Mouse (Mus musculus) small intestine, adult 2 months (tissue): ENCODE measurements around the gene Gm11565. TPM values are rescaled to one million over a fixed set of nuclear protein-coding genes. Genes with fewer than 3 reads are reported as not detected.
"Not testable (repeated sequence)": the region's sequence is repeated elsewhere in the genome, so short reads cannot be mapped to it uniquely, and the experiment has no call there.

ENCODE experiments used
- H3K27ac ChIP-seq: fragments of 200-500 bp; 2 replicates; pipeline ENCODE4 v1.5.1; 2012; ENCODE audit warnings: low read depth, low read length, control low read depth, inconsistent platforms; ENCODE audit not compliant: insufficient read depth
- H3K27me3 ChIP-seq: fragments of 200-500 bp; 2 replicates; pipeline ENCODE4 v1.6.1; 2012; ENCODE audit warnings: mild to moderate bottlenecking, moderate library complexity, low read length, inconsistent platforms; ENCODE audit not compliant: control insufficient read depth, insufficient read depth
- H3K36me3 ChIP-seq: fragments of 200-500 bp; 2 replicates; pipeline ENCODE4 v1.6.1; 2012; ENCODE audit warnings: mild to moderate bottlenecking, low read length, control low read depth, inconsistent platforms; ENCODE audit not compliant: control insufficient read depth, insufficient read depth
- H3K4me1 ChIP-seq: fragments of 200-500 bp; 2 replicates; pipeline ENCODE4 v1.6.1; 2012; ENCODE audit warnings: low read length, inconsistent platforms, mixed read lengths; ENCODE audit not compliant: control insufficient read depth, insufficient read depth, insufficient read length
- H3K4me3 ChIP-seq: fragments of 200-500 bp; 2 replicates; pipeline ENCODE4 v1.5.1; 2012; ENCODE audit warnings: low read depth, mild to moderate bottlenecking, control low read depth, inconsistent platforms, low read length, moderate library complexity
- CTCF ChIP-seq: fragments of 200-500 bp; IDR thresholded peaks from 2 replicates; pipeline ENCODE4 v1.5.1; 2012; ENCODE audit warnings: low read depth, mild to moderate bottlenecking, control low read depth, inconsistent platforms, low read length, moderate library complexity, mixed read lengths; ENCODE audit not compliant: insufficient replicate concordance, insufficient read length; ENCODE audit errors: extremely low read depth
- POLR2A ChIP-seq: fragments of 200-500 bp; IDR thresholded peaks from 2 replicates; pipeline ENCODE4 v1.6.1; 2012; ENCODE audit warnings: low read depth, mild to moderate bottlenecking, control low read depth, inconsistent platforms, low read length, moderate library complexity
- WGBS: fragments of 180-500 bp; shearing (Covaris S2); methylation state at CpG from one replicate; pipeline ENCODE4 v1.1.7; 2018; 5-methylcytosine and 5-hydroxymethylcytosine counted together
- polyA plus RNA-seq: library from polyadenylated mRNA; depleted of rRNA; stranded (reverse); fragments of >200 nt; gene quantifications from 2 replicates; pipeline ENCODE4 v1.2.3, GENCODE M21; 2012; rRNA removed

The Gm11565 gene
- polyA plus RNA-seq: not detected in 2 replicates

- Histone ChIP-seq H3K36me3 (no peaks in the 10 kb centered on the region), H3K4me3 (no peak within 1 kb of the TSS)
- TF ChIP-seq CTCF (no peak), POLR2A (no peak)
Measured at GRCm38 (mm10) chr11:99914451-99914850, at the start of gene Gm11565. Gm11565 (plus strand) TSS chr11:99914751.

GRCm38 (mm10) chr11:99873089-99873488 lies 41.5 kb upstream of the Gm11565 start, which contains the start of gene Krtap9-1:
Krtap9-1 (plus strand) TSS chr11:99873389.
- not testable (repeated sequence) for H3K36me3 ChIP-seq, H3K4me1 ChIP-seq, H3K4me3 ChIP-seq, H3K27me3 ChIP-seq, H3K27ac ChIP-seq
- 72% methylated on average over 1 of the region's 1 CpGs for WGBS

More at GRCm38 (mm10) chr11:99914451-99914850, at the start of gene Gm11565:
- H3K27me3 ChIP-seq: no peaks in the 10 kb centered on the region; the same call in 1 of the 2 replicates
- no peaks in the 10 kb centered on the region for H3K4me1 ChIP-seq
- H3K27ac ChIP-seq: no peak within 1 kb of the TSS
- 84% methylated on average over 3 of the region's 3 CpGs for WGBS

- H3K27me3 ChIP-seq, H3K4me3 ChIP-seq, H3K4me1 ChIP-seq, H3K27ac ChIP-seq, H3K36me3 ChIP-seq: not testable (repeated sequence)
- 13% methylated on average over 1 of the region's 1 CpGs for WGBS
Measured at GRCm38 (mm10) chr11:99878887-99879286, 35.7 kb upstream of the Gm11565 start, which contains the start of gene Gm11567. Gm11567 (plus strand) TSS chr11:99879187.

GRCm38 (mm10) chr11:99907620-99908019 lies 6.9 kb upstream of the Gm11565 start, which contains the start of gene Krtap31-1:
Krtap31-1 (plus strand) TSS chr11:99907920.
- Histone ChIP-seq H3K27me3 (no peaks in the 10 kb centered on the region), H3K36me3 (no peaks in the 10 kb centered on the region), H3K4me1 (no peaks in the 10 kb centered on the region), H3K4me3 (no peak within 1 kb of the TSS), H3K27ac (no peak within 1 kb of the TSS)
- 73% methylated on average over 2 of the region's 2 CpGs for WGBS
- no peak for TF ChIP-seq CTCF
- TF ChIP-seq POLR2A: no peak

GRCm38 (mm10) chr11:99935991-99936390 lies 21.4 kb downstream of the Gm11565 start, which contains the start of gene Krtap31-2:
Krtap31-2 (plus strand) TSS chr11:99936291.
- Histone ChIP-seq H3K4me1 (no peaks in the 10 kb centered on the region), H3K36me3 (no peaks in the 10 kb centered on the region), H3K27me3 (no peaks in the 10 kb centered on the region), H3K4me3 (no peak within 1 kb of the TSS), H3K27ac (no peak within 1 kb of the TSS)
- 82% methylated on average over 1 of the region's 1 CpGs for WGBS
- TF ChIP-seq POLR2A: no peak
- no peak for TF ChIP-seq CTCF

GRCm38 (mm10) chr11:99937751-99938264 lies 23.3 kb downstream of the Gm11565 start:
- no peak overlapping the region for H3K27ac ChIP-seq
- H3K36me3 ChIP-seq: no peaks in the 10 kb centered on the region
- H3K4me1 ChIP-seq: no peaks in the 10 kb centered on the region
- TF ChIP-seq CTCF (no peak), POLR2A (no peak)
- no peaks in the 10 kb centered on the region for H3K27me3 ChIP-seq
- 75% methylated on average over 9 of the region's 9 CpGs for WGBS
- H3K4me3 ChIP-seq: no peak overlapping the region

GRCm38 (mm10) chr11:99948175-99948574 lies 33.6 kb downstream of the Gm11565 start, which contains the start of gene Krtap9-5:
Krtap9-5 (plus strand) TSS chr11:99948475.
- no peaks in the 10 kb centered on the region for H3K27me3 ChIP-seq
- no peaks in the 10 kb centered on the region for H3K36me3 ChIP-seq
- 88% methylated on average over 2 of the region's 2 CpGs for WGBS
- no peaks in the 10 kb centered on the region for H3K4me1 ChIP-seq
- no peak within 1 kb of the TSS for H3K4me3 ChIP-seq
- TF ChIP-seq POLR2A (no peak), CTCF (no peak)
- no peak within 1 kb of the TSS for H3K27ac ChIP-seq

GRCm38 (mm10) chr11:99964213-99964612 lies 49.7 kb downstream of the Gm11565 start:
- H3K36me3 ChIP-seq: no peaks in the 10 kb centered on the region
- TF ChIP-seq CTCF: no peak
- TF ChIP-seq POLR2A: no peak

More at GRCm38 (mm10) chr11:99964213-99964612, 49.7 kb downstream of the Gm11565 start:
- no peaks in the 10 kb centered on the region for H3K27me3 ChIP-seq
- H3K27ac ChIP-seq: no peak overlapping the region
- H3K4me3 ChIP-seq: no peak overlapping the region
- no peaks in the 10 kb centered on the region for H3K4me1 ChIP-seq
- WGBS: 45% methylated on average over 6 of the region's 6 CpGs

Other genes with a start within 250 kb of the Gm11565 start
- gene Krtap4-6, start 248.8 kb upstream of the Gm11565 start, polyA plus RNA-seq: not detected in 2 replicates
- gene Gm14190, start 224.0 kb upstream of the Gm11565 start, polyA plus RNA-seq: not detected in 2 replicates
- not detected in 2 replicates for gene Gm14180, start 180.5 kb upstream of the Gm11565 start, polyA plus RNA-seq
- not detected in 2 replicates for gene Gm11595, start 141.8 kb upstream of the Gm11565 start, polyA plus RNA-seq
- gene Krtap4-8, start 134.0 kb upstream of the Gm11565 start, polyA plus RNA-seq: not detected in 2 replicates
- gene Krtap4-9, start 129.6 kb upstream of the Gm11565 start, polyA plus RNA-seq: not detected in 2 replicates
- not detected in 2 replicates for gene Gm11596, start 121.3 kb upstream of the Gm11565 start, polyA plus RNA-seq
- not detected in 2 replicates for gene Gm11569, start 115.8 kb upstream of the Gm11565 start, polyA plus RNA-seq
- not detected in 2 replicates for gene Gm11554, start 110.3 kb upstream of the Gm11565 start, polyA plus RNA-seq
- gene Krtap4-13, start 104.9 kb upstream of the Gm11565 start, polyA plus RNA-seq: not detected in 2 replicates
- not detected in 2 replicates for gene Gm11564, start 99.1 kb upstream of the Gm11565 start, polyA plus RNA-seq
- gene 2300003K06Rik, start 76.7 kb upstream of the Gm11565 start, polyA plus RNA-seq: not detected in 2 replicates
- 1.9 and 3.2 TPM in 2 replicates for gene Krtap4-16, start 63.1 kb upstream of the Gm11565 start, polyA plus RNA-seq
- gene Gm11568, start 56.8 kb upstream of the Gm11565 start, polyA plus RNA-seq: not detected in 2 replicates
- gene Gm11559, start 50.3 kb upstream of the Gm11565 start, polyA plus RNA-seq: not detected in 2 replicates
- not detected in 2 replicates for gene Krtap9-1, start 41.4 kb upstream of the Gm11565 start, polyA plus RNA-seq
- gene Gm11567, start 35.6 kb upstream of the Gm11565 start, polyA plus RNA-seq: not detected in 2 replicates
- not detected in 2 replicates for gene Krtap31-1, start 6.8 kb upstream of the Gm11565 start, polyA plus RNA-seq
- gene Krtap31-2, start 21.5 kb downstream of the Gm11565 start, polyA plus RNA-seq: not detected in 2 replicates
- gene Krtap9-5, start 33.7 kb downstream of the Gm11565 start, polyA plus RNA-seq: not detected in 2 replicates
- not detected in 2 replicates for gene Krtap29-1, start 64.3 kb downstream of the Gm11565 start, polyA plus RNA-seq
- not detected in 2 replicates for gene Krtap16-1, start 71.8 kb downstream of the Gm11565 start, polyA plus RNA-seq
- not detected in 2 replicates for gene Krtap17-1, start 79.2 kb downstream of the Gm11565 start, polyA plus RNA-seq
- gene Krt33a, start 101.5 kb downstream of the Gm11565 start, polyA plus RNA-seq: not detected in 2 replicates
- gene Krt33b, start 115.1 kb downstream of the Gm11565 start, polyA plus RNA-seq: not detected in 2 replicates
- not detected in 2 replicates for gene Krt34, start 126.8 kb downstream of the Gm11565 start, polyA plus RNA-seq
- 0.20 TPM in 1 of 2 replicates, not detected in the other for gene Krt31, start 135.8 kb downstream of the Gm11565 start, polyA plus RNA-seq
- not detected in 2 replicates for gene Krt32, start 173.5 kb downstream of the Gm11565 start, polyA plus RNA-seq
- gene Krt35, start 181.5 kb downstream of the Gm11565 start, polyA plus RNA-seq: not detected in 2 replicates
- gene Krt36, start 190.9 kb downstream of the Gm11565 start, polyA plus RNA-seq: not detected in 2 replicates
- gene Krt13, start 206.8 kb downstream of the Gm11565 start, polyA plus RNA-seq: 1.0 TPM in 1 of 2 replicates, not detected in the other
- 0.32 and 1.1 TPM in 2 replicates for gene Krt15, start 221.2 kb downstream of the Gm11565 start, polyA plus RNA-seq
- gene Krt19, start 233.9 kb downstream of the Gm11565 start, polyA plus RNA-seq: 1,218 and 2,324 TPM in 2 replicates